Mouse (Mus musculus): ENCODE results near the gene Uty.

DNA sequence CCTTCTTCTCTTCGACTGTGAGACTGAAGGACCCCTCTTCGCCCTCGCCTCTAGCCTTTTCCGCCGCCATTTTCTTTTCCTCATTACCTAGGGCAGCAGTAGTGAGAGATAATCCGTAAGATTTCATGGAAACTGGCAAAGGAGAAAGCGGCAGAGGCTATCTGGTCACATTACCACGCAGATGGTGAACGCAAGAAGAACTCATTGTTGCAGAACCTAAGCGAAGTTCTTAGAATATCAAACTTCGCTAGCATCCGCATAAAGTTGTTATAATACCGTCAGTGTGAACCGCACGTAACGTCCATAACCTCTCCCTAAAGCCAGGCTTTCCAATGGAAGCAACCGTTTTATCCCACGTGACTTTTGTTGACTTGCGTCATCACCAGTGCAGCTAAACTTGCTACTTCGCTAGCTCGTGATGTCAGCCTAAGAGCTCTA lies at the start of gene Uty:
- no peak for TF ChIP-seq CTCF (IDR thresholded peaks at IDR 0.05)
- no peak for TF ChIP-seq EP300 (IDR thresholded peaks at IDR 0.05)

Data from lung, postnatal 0 days (tissue).